Mouse (Mus musculus) large intestine, adult 2 months (tissue): ENCODE results near the gene Elf5. TPM values are rescaled to one million over a fixed set of nuclear protein-coding genes. Genes with fewer than 3 reads are reported as not detected.

Source experiments
- polyA plus RNA-seq: library from polyadenylated mRNA; depleted of rRNA; stranded (reverse); fragments of >200 nt; gene quantifications from 2 replicates; pipeline ENCODE4 v1.2.3, GENCODE M21; 2012; rRNA removed

Gene Elf5
- polyA plus RNA-seq, 1 experiment: 0.09 TPM

Other genes with a start within 250 kb of the Elf5 start
- 56.6 and 81.0 TPM in 2 replicates for gene Ehf, start 108.4 kb upstream of the Elf5 start, polyA plus RNA-seq
- 36.5 and 81.1 TPM in 2 replicates for gene Cat, start 73.5 kb downstream of the Elf5 start, polyA plus RNA-seq
- gene Abtb2, start 154.6 kb downstream of the Elf5 start, polyA plus RNA-seq: 2.2 and 2.4 TPM in 2 replicates